In the genomic region with DNA sequence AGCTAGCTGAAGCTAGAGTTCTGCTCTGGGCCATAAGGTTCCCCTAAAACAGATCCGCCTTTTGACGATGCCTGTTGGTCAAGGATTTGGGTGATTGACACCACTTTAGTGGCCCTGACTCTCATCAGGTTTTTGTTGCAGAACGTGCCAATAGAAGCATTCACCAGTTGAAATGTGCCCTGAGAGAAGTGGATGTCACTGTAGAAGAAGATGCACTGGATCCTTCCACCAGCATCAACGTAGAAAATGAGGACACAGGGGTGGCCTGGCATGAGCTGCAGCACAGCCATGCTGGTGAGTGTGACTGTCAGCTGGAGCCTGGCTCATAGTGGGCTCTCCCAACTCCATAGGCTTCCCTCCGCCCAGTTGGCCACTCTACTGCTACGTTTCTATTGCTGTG, we compare ENCODE assay signal across 18 mouse cellular contexts.
"Had no signal": no experiment of that assay in that cellular context is flagged by ENCODE, and none has a peak within 500 bp of the region (broad histone marks: within the 10 kb centered on the region; RNA-seq: fewer than 3 reads in every experiment).

No protein-coding gene starts in this region.

- ATAC-seq: midbrain, embryonic 16.5 days had no signal

- H3K9ac ChIP-seq: liver, embryonic 13.5 days; midbrain, embryonic 12.5 days; neural tube, embryonic 13.5 days; stomach, embryonic 15.5 days had no signal

- H3K4me1 ChIP-seq: stomach, embryonic 15.5 days had no signal

- H3K4me3 ChIP-seq: layer of hippocampus, adult 2 months; liver, embryonic 13.5 days; midbrain, embryonic 12.5 days; myocyte; neural tube, embryonic 13.5 days; stomach, embryonic 15.5 days had no signal

- DNase-seq: kidney, adult 9 months; kidney, postnatal 14 days; kidney, postnatal 4 days; layer of hippocampus, adult 9-11 months; liver, embryonic 13.5 days; lung, adult 2 months; lung, postnatal 14 days; lung, postnatal 4 days; retina, postnatal 1 day; right cerebral cortex, postnatal 25 days; spleen, adult 18-20 months; thymus, postnatal 25 days had no signal

- H3K9me3 ChIP-seq: liver, embryonic 13.5 days; midbrain, embryonic 12.5 days; neural tube, embryonic 13.5 days; stomach, embryonic 15.5 days had no signal

- H3K36me3 ChIP-seq: liver, embryonic 13.5 days; stomach, embryonic 15.5 days had no signal

- H3K27ac ChIP-seq: liver, embryonic 13.5 days; midbrain, embryonic 12.5 days; neural tube, embryonic 13.5 days; stomach, embryonic 15.5 days had no signal

- H3K27me3 ChIP-seq: liver, embryonic 13.5 days; midbrain, embryonic 12.5 days; neural tube, embryonic 13.5 days; stomach, embryonic 15.5 days had no signal

- H3K4me2 ChIP-seq: liver, embryonic 13.5 days; midbrain, embryonic 12.5 days; neural tube, embryonic 13.5 days; stomach, embryonic 15.5 days had no signal
